Mouse (Mus musculus): Measurements from ENCODE around the gene Gm10840. TPM values are rescaled to one million over a fixed set of nuclear protein-coding genes. Genes with fewer than 3 reads are reported as not detected.
"Not testable (repeated sequence)": the region's sequence is repeated elsewhere in the genome, so short reads cannot be mapped to it uniquely, and the experiment has no call there.

The Gm10840 gene
- polyA plus RNA-seq, 1 experiment, result not detected

DNA sequence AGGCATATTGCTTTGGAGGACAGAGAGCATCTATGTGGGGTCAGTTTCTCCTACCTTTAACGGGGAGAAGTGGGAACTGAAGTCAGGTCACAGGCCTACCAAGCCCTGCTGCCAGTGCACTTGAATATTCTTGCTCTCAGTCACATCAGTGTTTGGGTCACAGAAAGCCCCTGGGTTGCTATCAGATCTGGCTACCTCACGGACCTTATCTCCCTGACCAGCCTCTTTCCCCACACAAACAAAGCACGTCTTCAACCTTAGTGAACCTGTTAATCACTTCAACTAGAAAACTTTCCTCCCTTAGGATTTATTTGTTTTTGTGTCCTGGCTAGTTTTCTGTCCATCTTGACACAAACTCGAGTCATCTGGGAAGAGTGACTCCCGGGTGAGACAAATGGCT is 15.7 kb downstream of the Gm10840 start:
- H3K4me1 ChIP-seq (ENCODE audit: control insufficient read depth, insufficient read depth, insufficient read length, low read length), result no peaks in the 10 kb centered on the region
- H3K27ac ChIP-seq (replicated peaks; ENCODE audit: low read depth, low read length), result no peak overlapping the region
- H3K4me3 ChIP-seq (ENCODE audit: insufficient read depth, low read depth, low read length), result no peak overlapping the region

DNA sequence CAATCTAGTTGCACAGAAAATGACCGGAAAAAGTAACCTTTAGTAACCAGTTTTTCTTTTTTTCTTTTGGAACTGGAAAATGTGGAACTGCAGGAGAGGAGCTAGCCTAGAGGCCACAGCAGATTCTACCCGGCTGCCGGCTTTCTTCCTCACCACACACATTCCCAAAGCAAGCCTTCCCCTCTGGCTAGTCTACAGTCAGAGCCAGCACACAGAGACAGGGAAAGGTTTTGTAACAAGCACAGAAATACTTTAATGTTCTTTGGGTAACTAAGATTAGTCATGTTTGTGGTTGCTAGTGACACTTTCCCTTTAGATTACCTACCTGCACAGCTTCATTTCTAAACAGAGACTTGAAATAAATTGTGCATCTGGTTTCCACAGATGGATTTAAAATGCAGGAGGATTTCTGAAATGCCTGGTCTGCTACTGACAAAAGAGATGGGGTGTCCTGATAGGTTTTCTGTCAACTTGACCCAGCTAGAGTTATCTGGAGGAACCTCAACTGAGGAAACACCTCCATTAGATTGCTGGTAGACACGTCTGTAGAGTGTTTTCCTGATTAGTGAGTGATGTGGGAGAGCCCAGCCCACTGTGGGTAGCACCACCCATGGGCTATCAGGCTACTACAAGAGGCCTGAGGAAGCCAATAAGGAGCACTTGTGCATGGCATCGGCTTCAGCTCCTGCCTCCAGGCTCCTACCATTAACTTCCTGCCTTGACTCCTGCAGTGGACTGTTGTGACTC is 17.6 kb downstream of the Gm10840 start:
- no peak overlapping the region for H3K27ac ChIP-seq (replicated peaks; ENCODE audit: low read depth, low read length)
- H3K4me3 ChIP-seq (ENCODE audit: insufficient read depth, low read depth, low read length), result no peak overlapping the region
- no peaks in the 10 kb centered on the region for H3K4me1 ChIP-seq (ENCODE audit: control insufficient read depth, insufficient read depth, insufficient read length, low read length)

DNA sequence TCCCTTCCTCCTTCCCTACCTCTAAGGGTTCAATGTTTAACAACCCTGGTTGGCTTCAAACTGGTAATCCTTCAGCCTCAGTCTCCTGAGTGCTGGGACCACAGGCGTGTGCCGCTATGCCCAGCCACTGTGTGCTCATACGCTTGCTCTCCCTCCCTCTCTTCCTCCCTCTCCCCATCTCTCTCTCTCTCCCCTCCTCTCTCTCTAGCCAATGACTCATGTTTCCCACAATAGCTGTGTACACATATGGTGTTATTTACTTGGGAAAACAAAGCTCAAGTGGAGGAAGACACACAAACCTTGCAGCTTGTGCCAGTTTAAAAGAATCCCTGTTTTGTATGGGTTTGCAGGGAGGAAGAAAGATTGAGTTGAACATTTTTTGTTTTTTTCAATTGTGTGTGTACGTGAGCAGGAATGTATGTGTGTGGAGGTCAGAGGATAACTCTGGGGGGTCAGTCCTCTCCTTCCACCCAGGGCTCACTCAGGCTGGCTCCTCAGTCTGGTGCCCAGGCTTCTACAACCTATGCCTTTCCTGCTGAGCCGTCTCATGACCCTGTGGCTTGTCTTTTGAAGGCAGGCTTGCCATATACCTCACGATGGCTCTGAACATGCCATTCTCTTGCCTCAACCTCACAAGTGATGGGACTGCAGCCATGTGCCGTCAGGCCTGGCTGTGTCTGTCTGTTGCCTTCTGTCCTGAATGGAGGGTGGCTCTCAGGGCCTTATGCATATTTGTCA is 19.2 kb downstream of the Gm10840 start:
- Histone ChIP-seq H3K27ac (replicated peaks; ENCODE audit: low read depth, low read length) (no peak overlapping the region), H3K4me3 (ENCODE audit: insufficient read depth, low read depth, low read length) (no peak overlapping the region), H3K4me1 (ENCODE audit: control insufficient read depth, insufficient read depth, insufficient read length, low read length) (no peaks in the 10 kb centered on the region)

DNA sequence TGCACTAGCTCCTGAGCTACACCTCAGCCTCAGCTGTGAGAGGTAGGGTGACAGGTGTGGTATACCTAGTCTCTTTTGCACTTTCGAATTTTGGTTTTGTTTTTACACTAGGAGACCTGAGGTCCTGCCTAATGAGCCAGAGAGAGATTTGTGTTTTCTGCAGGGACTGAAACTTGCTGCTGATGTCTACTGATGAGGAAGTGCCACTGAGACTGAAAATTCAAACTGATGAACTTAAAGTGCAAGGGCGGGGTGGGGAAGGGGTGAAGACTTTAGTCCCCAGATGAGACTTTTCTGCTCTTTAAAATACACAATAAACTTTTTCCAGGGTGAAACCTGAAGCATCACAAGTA is 19.8 kb downstream of the Gm10840 start:
- H3K4me3 ChIP-seq (ENCODE audit: insufficient read depth, low read depth, low read length), result no peak overlapping the region
- H3K4me1 ChIP-seq (ENCODE audit: control insufficient read depth, insufficient read depth, insufficient read length, low read length), result no peaks in the 10 kb centered on the region
- no peak overlapping the region for H3K27ac ChIP-seq (replicated peaks; ENCODE audit: low read depth, low read length)

DNA sequence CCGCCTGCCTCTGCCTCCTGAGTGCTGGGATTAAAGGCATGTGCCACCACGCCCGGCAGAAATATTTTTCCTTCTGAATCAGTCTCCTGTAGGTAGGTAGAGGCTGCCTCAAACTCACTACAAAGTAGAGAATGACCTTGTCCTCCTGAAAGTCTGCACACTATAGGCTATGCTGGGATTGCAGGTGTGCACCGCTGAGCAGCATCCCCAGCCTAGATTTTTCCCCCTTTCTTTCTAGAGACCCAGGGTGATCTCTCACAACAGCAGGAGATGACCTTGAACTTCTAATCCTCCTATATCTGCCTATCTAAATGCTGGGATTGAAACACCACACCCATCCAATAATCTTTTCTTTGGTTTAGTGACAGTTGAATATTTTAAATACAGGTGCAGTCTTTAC is 26.7 kb downstream of the Gm10840 start:
- Histone ChIP-seq H3K4me1 (ENCODE audit: control insufficient read depth, insufficient read depth, insufficient read length, low read length) (no peaks in the 10 kb centered on the region), H3K27ac (replicated peaks; ENCODE audit: low read depth, low read length) (no peak overlapping the region), H3K4me3 (ENCODE audit: insufficient read depth, low read depth, low read length) (no peak overlapping the region)

DNA sequence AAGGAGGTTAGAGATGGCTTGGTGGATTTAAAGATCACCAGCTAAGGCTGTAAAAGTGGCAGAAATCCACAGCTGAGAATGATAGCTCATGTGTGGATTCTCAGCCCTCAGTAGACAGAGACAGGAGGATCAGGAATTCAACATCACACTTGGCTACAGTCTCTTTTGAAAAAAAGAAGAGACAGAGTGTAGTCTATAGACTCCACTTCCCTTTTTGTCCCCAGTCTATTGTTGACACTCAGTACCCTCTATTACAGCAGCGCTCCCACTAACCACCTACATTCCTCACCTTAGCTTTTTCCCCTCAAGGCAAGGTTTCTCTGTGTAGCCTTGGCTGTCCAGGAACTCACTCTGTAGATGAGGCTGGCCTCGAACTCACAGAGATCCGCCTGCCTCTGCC is 31.1 kb downstream of the Gm10840 start:
- H3K27ac ChIP-seq (replicated peaks; ENCODE audit: low read depth, low read length), result no peak overlapping the region
- no peak overlapping the region for H3K4me3 ChIP-seq (ENCODE audit: insufficient read depth, low read depth, low read length)
- peaks cover 3% of the 10 kb centered on the region; the same call in 1 of the 2 replicates for H3K4me1 ChIP-seq (ENCODE audit: control insufficient read depth, insufficient read depth, insufficient read length, low read length)

DNA sequence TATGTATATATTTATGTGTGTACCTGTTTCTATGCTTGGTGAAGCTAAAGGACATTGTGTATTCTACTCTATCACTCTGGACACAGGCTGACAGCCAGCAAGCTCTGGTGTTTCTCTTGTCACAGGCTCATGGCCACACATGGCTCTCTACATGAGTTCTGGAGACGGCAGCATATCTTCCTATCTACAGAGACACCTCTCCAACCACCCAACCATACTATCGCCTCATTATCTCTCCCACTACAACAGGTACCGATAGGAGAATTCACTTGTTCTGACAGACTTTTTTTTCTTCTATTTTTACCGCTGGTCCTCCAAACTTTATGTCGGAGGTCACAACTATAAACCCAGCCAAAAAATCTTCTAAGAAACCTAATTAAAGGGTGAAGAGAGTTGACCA is 31.6 kb downstream of the Gm10840 start:
- Histone ChIP-seq H3K4me3 (ENCODE audit: insufficient read depth, low read depth, low read length) (no peak overlapping the region), H3K27ac (replicated peaks; ENCODE audit: low read depth, low read length) (no peak overlapping the region), H3K4me1 (ENCODE audit: control insufficient read depth, insufficient read depth, insufficient read length, low read length) (peaks cover 3% of the 10 kb centered on the region; the same call in 1 of the 2 replicates)

DNA sequence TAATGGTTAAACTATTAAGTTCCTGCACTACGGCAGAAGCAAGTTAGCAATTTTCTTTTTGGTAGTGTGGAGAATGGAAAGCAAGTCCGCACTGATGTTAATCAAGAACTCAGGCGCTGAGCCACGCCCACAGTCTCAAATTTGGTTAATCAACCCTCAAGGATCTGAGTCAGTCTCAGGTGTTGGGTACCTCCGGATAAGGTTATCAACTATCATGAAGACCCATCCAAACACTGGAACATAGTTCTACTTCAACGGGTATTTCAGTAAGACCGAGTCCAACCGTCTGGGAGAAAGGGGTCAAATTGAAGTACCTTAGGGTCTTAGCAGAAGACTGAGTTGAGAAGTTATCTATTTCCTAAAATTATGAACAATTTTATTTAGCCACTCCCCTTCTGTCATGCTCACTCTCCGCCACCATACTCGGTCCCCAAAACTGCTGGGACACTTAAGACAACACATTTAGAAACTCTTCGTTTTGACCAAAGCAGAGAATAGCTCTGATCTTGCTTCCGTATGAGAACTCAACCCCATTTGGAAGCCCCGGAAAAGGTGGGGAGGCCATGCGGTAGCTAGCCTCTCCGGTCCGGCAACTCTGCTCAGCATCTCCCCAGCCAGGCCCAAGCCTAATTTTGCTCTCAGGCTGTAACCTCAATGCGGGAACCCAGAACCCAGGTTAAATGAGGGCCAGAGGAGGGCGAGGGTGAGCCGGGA is 32.2 kb downstream of the Gm10840 start:
- Histone ChIP-seq H3K4me1 (ENCODE audit: control insufficient read depth, insufficient read depth, insufficient read length, low read length) (peaks cover 3% of the 10 kb centered on the region; the same call in 1 of the 2 replicates), H3K27ac (replicated peaks; ENCODE audit: low read depth, low read length) (peak overlapping the region; percentile 58), H3K4me3 (ENCODE audit: insufficient read depth, low read depth, low read length) (peak overlapping the region; percentile 82)

DNA sequence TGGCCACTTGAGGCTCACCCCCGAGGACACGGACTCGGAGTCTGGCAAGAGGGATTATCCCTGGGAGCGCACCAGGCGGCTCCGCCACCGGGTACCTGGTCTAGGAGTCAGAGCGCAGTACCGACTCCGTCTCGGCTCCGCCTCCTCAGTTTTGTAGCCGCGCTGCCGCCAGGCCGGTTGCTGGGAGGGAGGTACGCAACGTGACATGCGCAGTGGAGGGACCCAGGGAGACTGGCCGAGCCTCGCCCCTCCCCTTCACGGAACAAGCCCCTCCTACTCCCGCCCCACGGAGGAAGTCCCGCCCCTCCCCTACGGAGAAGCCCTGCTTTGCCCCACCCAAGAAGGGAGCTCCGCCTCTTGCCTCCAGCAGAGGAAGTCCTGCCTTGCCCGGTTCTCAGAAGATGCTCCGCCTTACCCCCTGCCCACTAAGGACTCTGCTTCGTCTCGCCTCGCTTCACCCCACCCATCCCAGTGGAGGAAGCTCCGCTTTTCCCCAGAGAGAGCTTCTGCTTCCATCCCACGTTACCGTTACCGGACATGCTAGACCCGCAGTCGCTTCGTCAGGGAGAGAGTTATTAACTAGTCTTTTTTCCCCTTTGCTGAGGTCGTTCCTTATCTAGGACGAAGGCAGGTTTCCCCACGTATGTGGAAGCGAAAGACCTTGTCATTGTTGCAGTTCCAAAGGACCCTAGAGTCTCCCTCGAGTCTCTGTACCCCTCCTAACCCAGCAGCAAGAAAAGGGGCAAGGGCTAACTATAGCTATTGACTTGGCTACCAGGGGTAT is 32.9 kb downstream of the Gm10840 start:
- Histone ChIP-seq H3K4me3 (ENCODE audit: insufficient read depth, low read depth, low read length) (peak overlapping the region; percentile 82), H3K27ac (replicated peaks; ENCODE audit: low read depth, low read length) (peak overlapping the region; percentile 90), H3K4me1 (ENCODE audit: control insufficient read depth, insufficient read depth, insufficient read length, low read length) (peaks cover 3% of the 10 kb centered on the region; the same call in 1 of the 2 replicates)

DNA sequence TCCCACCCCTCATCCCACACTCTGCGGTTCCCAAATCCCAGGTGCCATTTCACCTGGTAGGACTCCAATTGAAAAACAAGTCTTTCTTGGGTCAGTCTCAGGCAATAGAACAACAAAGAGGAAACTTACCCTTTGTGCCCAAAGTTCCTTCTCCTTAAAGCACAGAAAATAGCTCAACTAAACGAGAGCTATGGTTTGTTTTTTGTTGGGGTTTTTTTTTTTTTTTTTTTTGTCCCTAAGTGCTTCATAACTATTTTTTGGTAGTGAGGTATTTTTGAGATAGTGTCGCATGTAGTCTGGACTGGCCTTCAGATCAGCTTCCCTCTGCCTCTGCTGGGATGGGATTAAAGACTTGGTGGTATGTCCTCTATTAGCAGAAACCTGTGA is 33.5 kb downstream of the Gm10840 start:
- Histone ChIP-seq H3K4me1 (ENCODE audit: control insufficient read depth, insufficient read depth, insufficient read length, low read length) (peaks cover 3% of the 10 kb centered on the region; the same call in 1 of the 2 replicates), H3K4me3 (ENCODE audit: insufficient read depth, low read depth, low read length) (peak overlapping the region; percentile 75), H3K27ac (replicated peaks; ENCODE audit: low read depth, low read length) (peak overlapping the region; percentile 90)

DNA sequence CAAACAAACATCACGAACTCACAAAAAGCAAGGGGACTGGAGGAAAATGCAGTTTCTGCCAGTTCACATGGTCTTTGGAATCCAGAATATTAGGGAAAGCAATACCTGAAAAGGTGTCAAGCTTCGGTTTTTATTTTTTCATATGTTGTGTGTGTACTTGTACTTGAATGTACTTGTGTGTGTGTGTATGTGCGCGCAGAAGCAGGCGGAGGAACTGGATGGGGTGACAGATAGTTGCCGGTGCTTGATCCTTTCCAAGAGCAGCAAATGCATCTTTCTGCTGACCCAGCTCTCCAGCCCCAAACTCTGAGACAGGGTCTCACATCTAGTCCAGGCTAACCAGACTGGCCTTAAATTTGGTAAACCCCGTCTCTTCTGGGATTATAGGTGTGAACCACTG is 34.2 kb downstream of the Gm10840 start:
- Histone ChIP-seq H3K4me3 (ENCODE audit: insufficient read depth, low read depth, low read length) (no peak overlapping the region), H3K4me1 (ENCODE audit: control insufficient read depth, insufficient read depth, insufficient read length, low read length) (peaks cover 3% of the 10 kb centered on the region; the same call in 1 of the 2 replicates), H3K27ac (replicated peaks; ENCODE audit: low read depth, low read length) (no peak overlapping the region)

DNA sequence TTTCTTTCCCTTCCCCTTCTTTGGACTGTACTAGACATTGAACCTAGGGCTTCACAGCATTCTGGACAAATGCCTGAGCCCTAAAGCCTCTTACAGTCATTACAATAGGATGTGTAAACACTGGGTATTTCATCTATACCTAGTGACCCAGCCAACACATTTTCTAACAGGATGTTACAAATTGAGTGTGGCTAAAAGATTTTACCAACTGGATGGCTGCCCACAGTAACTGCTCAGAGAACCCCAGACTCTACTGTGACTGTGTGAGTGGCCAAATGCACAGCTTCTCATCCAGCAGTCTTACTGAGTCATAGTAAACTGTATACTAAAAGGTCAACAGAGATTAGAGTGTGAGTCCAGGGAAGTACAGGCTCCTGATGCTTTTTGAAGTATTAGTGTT is 34.7 kb downstream of the Gm10840 start:
- H3K4me3 ChIP-seq (ENCODE audit: insufficient read depth, low read depth, low read length), result no peak overlapping the region
- H3K27ac ChIP-seq (replicated peaks; ENCODE audit: low read depth, low read length), result no peak overlapping the region
- H3K4me1 ChIP-seq (ENCODE audit: control insufficient read depth, insufficient read depth, insufficient read length, low read length), result peaks cover 3% of the 10 kb centered on the region; the same call in 1 of the 2 replicates

DNA sequence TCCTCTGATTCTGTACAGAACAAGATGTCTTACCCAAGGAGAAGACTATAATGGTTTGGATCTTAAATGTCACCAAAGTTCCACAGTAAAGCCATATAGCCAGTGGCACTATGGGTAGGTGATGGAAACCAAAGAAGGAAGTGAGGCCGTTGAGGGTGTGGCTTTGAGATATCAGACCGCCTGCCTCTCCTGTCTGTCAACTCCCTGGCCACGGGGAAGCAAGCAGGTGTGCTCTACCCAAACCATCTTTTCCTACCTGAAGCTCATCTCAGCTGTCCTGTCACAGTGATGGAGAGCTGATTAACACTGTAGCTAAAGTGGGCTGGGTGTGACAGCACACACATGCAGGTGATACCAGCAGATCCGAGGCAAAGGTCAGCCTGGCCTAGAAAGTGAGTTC is 37.6 kb downstream of the Gm10840 start:
- Histone ChIP-seq H3K4me3 (ENCODE audit: insufficient read depth, low read depth, low read length) (no peak overlapping the region), H3K4me1 (ENCODE audit: control insufficient read depth, insufficient read depth, insufficient read length, low read length) (no peaks in the 10 kb centered on the region), H3K27ac (replicated peaks; ENCODE audit: low read depth, low read length) (no peak overlapping the region)

DNA sequence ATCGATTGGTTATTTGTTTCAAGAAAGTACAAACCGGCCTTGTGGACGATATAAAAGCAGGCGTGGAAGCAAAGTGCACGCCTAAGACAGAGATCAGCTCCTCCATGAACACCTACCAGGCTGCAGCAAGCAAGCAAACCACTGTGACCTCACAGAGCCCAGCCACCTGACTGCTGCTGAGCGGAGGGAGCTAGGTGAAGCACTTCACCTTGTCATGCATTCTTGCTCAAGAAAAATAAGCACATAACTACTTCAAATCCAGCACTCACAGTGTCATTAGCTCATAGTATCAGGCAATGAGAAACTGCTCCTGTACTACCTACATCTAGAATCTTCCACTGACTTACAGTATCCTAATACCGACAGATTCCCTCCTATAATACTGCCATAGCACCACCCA is 39.3 kb downstream of the Gm10840 start:
- H3K4me3 ChIP-seq (ENCODE audit: insufficient read depth, low read depth, low read length); H3K4me1 ChIP-seq (ENCODE audit: control insufficient read depth, insufficient read depth, insufficient read length, low read length); H3K27ac ChIP-seq (replicated peaks; ENCODE audit: low read depth, low read length): not testable (repeated sequence)

DNA sequence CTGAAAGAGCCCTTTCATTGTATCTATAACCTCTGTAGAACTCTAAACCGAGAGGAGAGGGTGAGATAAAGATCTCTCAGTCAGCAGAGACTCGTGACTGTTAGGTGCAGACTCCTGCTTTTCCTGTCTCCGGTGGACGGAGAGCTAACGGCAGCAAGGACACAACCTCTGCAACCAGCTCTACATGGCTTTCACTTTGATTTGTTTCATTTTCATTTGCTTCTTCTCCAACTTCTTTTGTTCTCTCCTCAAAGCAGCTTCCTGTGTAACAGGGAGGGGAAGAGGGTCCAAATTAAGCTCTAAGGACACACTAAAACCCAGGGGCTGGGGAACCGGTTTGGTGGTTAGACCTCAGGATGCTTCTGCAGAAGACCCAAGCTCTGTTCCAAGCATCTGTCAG is 40.1 kb downstream of the Gm10840 start:
- Histone ChIP-seq H3K27ac (replicated peaks; ENCODE audit: low read depth, low read length) (no peak overlapping the region; the same call in 1 of the 2 replicates), H3K4me1 (ENCODE audit: control insufficient read depth, insufficient read depth, insufficient read length, low read length) (no peaks in the 10 kb centered on the region), H3K4me3 (ENCODE audit: insufficient read depth, low read depth, low read length) (no peak overlapping the region)

Measured in brown adipose tissue, adult 24 weeks (tissue).